ENCODE assay signal across 10 mouse cellular contexts in genomic region chr6:124779984-124780416, GRCm38 (mm10). TPM values are rescaled to one million over a fixed set of nuclear protein-coding genes. Genes with fewer than 3 reads are reported as not detected.
DNase-seq lines count a peak whose midpoint lies in the region; ATAC-seq lines count a peak whose summit lies in the region.
"Had no signal": no experiment of that assay in that cellular context is flagged by ENCODE, and none has a peak within 500 bp of the region (broad histone marks: within the 10 kb centered on the region; RNA-seq: fewer than 3 reads in every experiment).

No protein-coding gene starts in this region.

- H3K4me2 ChIP-seq in heart, embryonic 14.5 days (ENCODE audit: low read length): peak overlapping the region; percentile 77
- H3K4me2 ChIP-seq in intestine, embryonic 16.5 days (ENCODE audit: low read depth, low read length): peak overlapping the region; percentile 61
- H3K4me2 ChIP-seq in midbrain, embryonic 14.5 days (ENCODE audit: low read length): peak overlapping the region; percentile 58

- peak overlapping the region; percentile 68 for H3K9ac ChIP-seq in heart, embryonic 14.5 days (ENCODE audit: low read length)
- 0 out of 2 replicates have a peak overlapping the region, but pooled peaks have one; percentile 3 for H3K9ac ChIP-seq in intestine, embryonic 16.5 days (ENCODE audit: low read depth, low read length)
- H3K9ac ChIP-seq in midbrain, embryonic 14.5 days (replicated peaks; ENCODE audit: low read length): peak overlapping the region; percentile 10; the same call in 1 of the 2 replicates

- no peaks in the 10 kb centered on the region for H3K36me3 ChIP-seq in heart, embryonic 14.5 days (ENCODE audit: control insufficient read depth, insufficient read depth, low read length)
- H3K36me3 ChIP-seq in intestine, embryonic 16.5 days (ENCODE audit: control insufficient read depth, insufficient read depth, low read length): no peaks in the 10 kb centered on the region
- H3K36me3 ChIP-seq in midbrain, embryonic 14.5 days (ENCODE audit: control insufficient read depth, insufficient read depth, low read length): no peaks in the 10 kb centered on the region

- intact Hi-C loops in heart, postnatal 10 days (cut with DNase I): no loop called here

- 7% methylated on average over 10 of the region's 10 CpGs for WGBS in heart, embryonic 14.5 days
- 4% methylated on average over 10 of the region's 10 CpGs for WGBS in intestine, embryonic 16.5 days
- WGBS in midbrain, embryonic 14.5 days: 2% methylated on average over 10 of the region's 10 CpGs

- peak overlapping the region; percentile 43 to 44 for H3K4me3 ChIP-seq in heart, embryonic 14.5 days (ENCODE audit: control insufficient read depth in 1 of 2, insufficient read depth in 1 of 2, low read depth in 1 of 2, low read length in 2 of 2)
- peak overlapping the region; percentile 56 for H3K4me3 ChIP-seq in brown adipose tissue, adult 24 weeks (ENCODE audit: insufficient read depth, low read depth, low read length)
- peak overlapping the region; percentile 42 for H3K4me3 ChIP-seq in intestine, embryonic 16.5 days (ENCODE audit: low read length)
- H3K4me3 ChIP-seq in midbrain, embryonic 14.5 days (replicated peaks; ENCODE audit: low read depth, low read length): peak overlapping the region; percentile 30
- H3K4me3 ChIP-seq: erythroblast, embryonic 14.5 days had no signal

- peaks cover 21% of the 10 kb centered on the region for H3K27me3 ChIP-seq in heart, embryonic 14.5 days (ENCODE audit: control insufficient read depth, insufficient read depth, low read length)
- H3K27me3 ChIP-seq in intestine, embryonic 16.5 days (replicated peaks; ENCODE audit: control insufficient read depth, insufficient read depth, low read length): no peaks in the 10 kb centered on the region; the same call in 1 of the 2 replicates
- no peaks in the 10 kb centered on the region for H3K27me3 ChIP-seq in midbrain, embryonic 14.5 days (ENCODE audit: control insufficient read depth, insufficient read depth, low read length)

- ATAC-seq in heart, embryonic 14.5 days (ENCODE audit: insufficient number of reproducible peaks, insufficient read depth, low FRiP score, low read depth): no peak
- peak; percentile 12; the same call in 1 of the 2 replicates for ATAC-seq in intestine, embryonic 16.5 days
- ATAC-seq in midbrain, embryonic 14.5 days (ENCODE audit: low FRiP score, low TSS enrichment): no peak

- H3K27ac ChIP-seq in heart, embryonic 14.5 days (replicated peaks in 1 of 2; ENCODE audit: control insufficient read depth in 1 of 2, insufficient read depth in 1 of 2, low read depth in 2 of 2, low read length in 2 of 2): no peak overlapping the region
- no peak overlapping the region for H3K27ac ChIP-seq in brown adipose tissue, adult 24 weeks (replicated peaks; ENCODE audit: low read depth, low read length)
- H3K27ac ChIP-seq in intestine, embryonic 16.5 days (ENCODE audit: low read length): no peak overlapping the region
- H3K27ac ChIP-seq in midbrain, embryonic 14.5 days (replicated peaks; ENCODE audit: low read depth, low read length): no peak overlapping the region

- peaks cover 7 to 13% of the 10 kb centered on the region in 2 experiments; a peak in 3 of 4 replicates for H3K4me1 ChIP-seq in heart, embryonic 14.5 days (ENCODE audit: control insufficient read depth in 2 of 2, insufficient read depth in 2 of 2, low read length in 2 of 2)
- H3K4me1 ChIP-seq in brown adipose tissue, adult 24 weeks (ENCODE audit: control insufficient read depth, insufficient read depth, insufficient read length, low read length): no peaks in the 10 kb centered on the region; the same call in 1 of the 2 replicates
- no peaks in the 10 kb centered on the region; the same call in 1 of the 2 replicates for H3K4me1 ChIP-seq in intestine, embryonic 16.5 days (ENCODE audit: control insufficient read depth, insufficient read depth, low read length)
- H3K4me1 ChIP-seq in midbrain, embryonic 14.5 days (ENCODE audit: control insufficient read depth, insufficient read depth, low read length): peaks cover 15% of the 10 kb centered on the region; the same call in 1 of the 2 replicates

- H3K9me3 ChIP-seq in heart, embryonic 14.5 days (ENCODE audit: control insufficient read depth, low read length): no peaks in the 10 kb centered on the region
- H3K9me3 ChIP-seq in intestine, embryonic 16.5 days (ENCODE audit: control insufficient read depth, low read length): no peaks in the 10 kb centered on the region
- H3K9me3 ChIP-seq in midbrain, embryonic 14.5 days (ENCODE audit: control insufficient read depth, low read length): no peaks in the 10 kb centered on the region

- no peak for DNase-seq in heart, postnatal 10 days
- no peak for DNase-seq in midbrain, embryonic 14.5 days
- no peak for DNase-seq in frontal cortex, postnatal 36 days (ENCODE audit: low spot score in 2 of 2)
- no peak for DNase-seq in cerebellum, postnatal 25 days
- no peak for DNase-seq in urinary bladder, postnatal 4 days (ENCODE audit: low spot score in 2 of 2)

RNA-seq across cellular contexts. Expression of gene Lrrc23, which starts 0.5 kb away (rescaled TPM):
- polyA plus RNA-seq in heart, embryonic 14.5 days (2014; fragmentation: Nextera tagmentation; extraction: Ambion mirVana): not detected in 2 replicates
- not detected for total RNA-seq in heart, postnatal 10 days (2021)
- not detected in 2 replicates for polyA plus RNA-seq in brown adipose tissue, adult 24 weeks (2012; ENCODE audit: insufficient read depth, insufficient read length, missing spikeins)
- polyA plus RNA-seq in intestine, embryonic 16.5 days (2015; fragmentation: Nextera tagmentation; extraction: Ambion mirVana): 0.18 and 0.26 TPM in 2 replicates
- 1.4 and 3.2 TPM in 2 replicates for polyA plus RNA-seq in midbrain, embryonic 14.5 days (2014; fragmentation: Nextera tagmentation; extraction: Ambion mirVana)
- total RNA-seq: CH12.LX had no signal
- polyA plus RNA-seq: erythroblast, embryonic 14.5 days had no signal

RNA-seq across cellular contexts. Expression of gene Eno2, which starts 10.5 kb away (rescaled TPM):
- 4.2 TPM in 2 replicates for polyA plus RNA-seq in heart, embryonic 14.5 days (2014; fragmentation: Nextera tagmentation; extraction: Ambion mirVana)
- total RNA-seq in heart, postnatal 10 days (2021): 1 to 10 TPM; 3.4 to 3.7 TPM
- 0.63 TPM in 1 of 2 replicates, not detected in the other for polyA plus RNA-seq in brown adipose tissue, adult 24 weeks (2012; ENCODE audit: insufficient read depth, insufficient read length, missing spikeins)
- 7.1 and 7.9 TPM in 2 replicates for polyA plus RNA-seq in intestine, embryonic 16.5 days (2015; fragmentation: Nextera tagmentation; extraction: Ambion mirVana)
- 64.3 and 83.3 TPM in 2 replicates for polyA plus RNA-seq in midbrain, embryonic 14.5 days (2014; fragmentation: Nextera tagmentation; extraction: Ambion mirVana)
- polyA plus RNA-seq: erythroblast, embryonic 14.5 days had no signal

RNA-seq across cellular contexts. Expression of gene Atn1, which starts 23.7 kb away (rescaled TPM):
- polyA plus RNA-seq in heart, embryonic 14.5 days (2014; fragmentation: Nextera tagmentation; extraction: Ambion mirVana): 6.2 and 9.3 TPM in 2 replicates
- total RNA-seq in heart, postnatal 10 days (2021): 10 to 100 TPM; 59.4 to 59.7 TPM
- polyA plus RNA-seq in brown adipose tissue, adult 24 weeks (2012; ENCODE audit: insufficient read depth, insufficient read length, missing spikeins): 31.7 and 35.7 TPM in 2 replicates
- 8.3 and 8.8 TPM in 2 replicates for polyA plus RNA-seq in intestine, embryonic 16.5 days (2015; fragmentation: Nextera tagmentation; extraction: Ambion mirVana)
- polyA plus RNA-seq in midbrain, embryonic 14.5 days (2014; fragmentation: Nextera tagmentation; extraction: Ambion mirVana): 24.4 and 32.3 TPM in 2 replicates

RNA-seq across cellular contexts. Expression of gene Gm45234, which starts 24.2 kb away (rescaled TPM):
- not detected in 2 replicates for polyA plus RNA-seq in heart, embryonic 14.5 days (2014; fragmentation: Nextera tagmentation; extraction: Ambion mirVana)
- under 1 TPM in 1 of 2 experiments, not detected in 1; 0.98 TPM for total RNA-seq in heart, postnatal 10 days (2021)
- polyA plus RNA-seq in brown adipose tissue, adult 24 weeks (2012; ENCODE audit: insufficient read depth, insufficient read length, missing spikeins): not detected in 2 replicates
- polyA plus RNA-seq in intestine, embryonic 16.5 days (2015; fragmentation: Nextera tagmentation; extraction: Ambion mirVana): not detected in 2 replicates
- polyA plus RNA-seq in midbrain, embryonic 14.5 days (2014; fragmentation: Nextera tagmentation; extraction: Ambion mirVana): not detected in 2 replicates
- total RNA-seq: CH12.LX had no signal

RNA-seq across cellular contexts. Expression of gene Spsb2, which starts 28.5 kb away (rescaled TPM):
- 4.0 and 5.7 TPM in 2 replicates for polyA plus RNA-seq in heart, embryonic 14.5 days (2014; fragmentation: Nextera tagmentation; extraction: Ambion mirVana)
- total RNA-seq in heart, postnatal 10 days (2021): 1 to 10 TPM; 3.1 TPM
- 5.1 and 7.3 TPM in 2 replicates for polyA plus RNA-seq in brown adipose tissue, adult 24 weeks (2012; ENCODE audit: insufficient read depth, insufficient read length, missing spikeins)
- polyA plus RNA-seq in intestine, embryonic 16.5 days (2015; fragmentation: Nextera tagmentation; extraction: Ambion mirVana): 25.7 and 31.7 TPM in 2 replicates
- 5.9 and 6.3 TPM in 2 replicates for polyA plus RNA-seq in midbrain, embryonic 14.5 days (2014; fragmentation: Nextera tagmentation; extraction: Ambion mirVana)

Comparison
In these comparisons a context has a peak if more than half of its experiments do, and no peak if none do; other contexts are left out.
1. H3K9ac ChIP-seq: peak in every context shown above with its lines; median percentile 68 in heart, embryonic 14.5 days; 10 in midbrain, embryonic 14.5 days; 3 in intestine, embryonic 16.5 days.